Mouse (Mus musculus): ENCODE measurements around the gene Gm20538.

Gm20538 gene

GRCm38 (mm10) chr19:44513921-44514482 is 38.6 kb downstream of the Gm20538 start:
- peaks cover 4% of the 10 kb centered on the region for H3K27me3 ChIP-seq (ENCODE audit: control insufficient read depth, insufficient read depth, low read length, poor library complexity, severe bottlenecking)
- H3K36me3 ChIP-seq (ENCODE audit: control insufficient read depth, insufficient read depth, low read length, poor library complexity, severe bottlenecking) = no peaks in the 10 kb centered on the region
- no peak for DNase-seq (ENCODE audit: low read depth, low spot score)

DNA sequence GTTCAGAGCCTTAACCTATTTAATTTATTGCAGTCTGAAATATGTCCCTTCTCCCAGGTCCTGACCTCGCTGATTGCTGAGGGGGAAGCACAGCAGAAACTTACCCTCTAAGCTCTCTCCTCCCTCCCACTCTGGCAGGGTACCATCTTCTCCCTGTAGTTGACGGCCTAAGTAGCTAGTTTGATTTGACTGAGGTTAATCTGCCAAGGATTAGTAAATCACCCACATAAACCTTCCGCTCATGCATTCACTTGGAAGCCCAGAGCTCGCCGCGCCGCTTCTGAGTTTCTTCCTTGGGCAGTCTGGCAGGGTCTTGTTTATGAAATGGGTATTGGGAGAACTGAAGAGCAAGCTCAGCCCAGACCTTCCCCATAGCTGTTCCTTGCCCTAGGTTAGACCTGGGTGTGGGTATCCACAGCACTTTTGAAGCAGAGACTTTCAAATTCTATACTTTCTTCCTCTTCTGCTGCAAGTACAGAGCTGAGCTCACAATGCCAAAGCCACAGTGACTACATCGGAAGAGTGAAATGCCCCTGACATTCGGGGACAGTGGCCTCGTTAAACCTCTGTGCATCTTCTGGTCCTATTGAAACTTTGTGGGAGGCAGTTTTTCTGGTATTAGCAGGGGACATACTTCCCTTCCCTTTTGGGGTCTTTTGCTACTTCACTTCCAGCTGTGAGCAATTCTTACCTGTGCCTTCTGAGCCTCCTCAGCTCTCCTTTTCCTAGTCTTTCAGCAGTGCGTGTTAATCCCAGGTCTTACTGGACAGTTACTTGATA is 39.4 kb downstream of the Gm20538 start:
- H3K36me3 ChIP-seq (ENCODE audit: control insufficient read depth, insufficient read depth, low read length, poor library complexity, severe bottlenecking) = no peaks in the 10 kb centered on the region
- DNase-seq (ENCODE audit: low read depth, low spot score) = no peak
- H3K27me3 ChIP-seq (ENCODE audit: control insufficient read depth, insufficient read depth, low read length, poor library complexity, severe bottlenecking) = peaks cover 4% of the 10 kb centered on the region

GRCm38 (mm10) chr19:44512601-44513000 is 40.0 kb downstream of the Gm20538 start:
- no peak for DNase-seq (ENCODE audit: low read depth, low spot score)
- no peaks in the 10 kb centered on the region for H3K36me3 ChIP-seq (ENCODE audit: control insufficient read depth, insufficient read depth, low read length, poor library complexity, severe bottlenecking)
- peaks cover 4% of the 10 kb centered on the region for H3K27me3 ChIP-seq (ENCODE audit: control insufficient read depth, insufficient read depth, low read length, poor library complexity, severe bottlenecking)

DNA sequence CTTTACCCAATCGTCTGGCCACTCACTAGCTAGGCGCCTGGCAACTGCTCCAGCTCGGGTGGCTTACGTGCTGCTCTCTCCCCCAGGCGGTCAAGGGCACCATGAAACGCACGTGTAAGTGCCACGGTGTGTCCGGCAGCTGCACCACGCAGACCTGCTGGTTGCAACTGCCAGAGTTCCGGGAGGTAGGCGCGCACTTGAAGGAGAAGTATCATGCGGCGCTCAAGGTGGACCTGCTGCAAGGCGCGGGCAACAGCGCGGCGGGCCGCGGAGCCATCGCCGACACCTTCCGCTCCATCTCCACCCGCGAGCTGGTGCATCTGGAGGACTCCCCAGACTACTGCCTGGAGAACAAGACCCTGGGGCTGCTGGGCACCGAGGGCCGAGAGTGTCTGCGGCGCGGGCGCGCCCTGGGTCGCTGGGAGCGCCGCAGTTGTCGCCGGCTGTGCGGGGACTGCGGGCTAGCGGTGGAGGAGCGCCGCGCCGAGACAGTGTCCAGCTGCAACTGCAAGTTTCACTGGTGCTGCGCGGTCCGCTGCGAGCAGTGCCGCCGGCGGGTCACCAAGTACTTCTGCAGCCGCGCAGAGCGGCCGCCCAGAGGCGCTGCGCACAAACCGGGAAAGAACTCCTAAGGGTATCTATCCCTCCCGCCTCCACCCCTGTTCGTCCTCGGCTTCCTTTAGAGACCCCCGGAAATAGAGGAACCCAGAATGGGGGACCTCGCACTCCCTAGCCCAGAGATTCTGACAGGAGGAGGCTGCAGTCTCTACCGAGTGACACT is 41.0 kb downstream of the Gm20538 start:
- DNase-seq (ENCODE audit: low read depth, low spot score) = peak; percentile 19
- Histone ChIP-seq H3K36me3 (ENCODE audit: control insufficient read depth, insufficient read depth, low read length, poor library complexity, severe bottlenecking) (no peaks in the 10 kb centered on the region), H3K27me3 (ENCODE audit: control insufficient read depth, insufficient read depth, low read length, poor library complexity, severe bottlenecking) (peaks cover 4% of the 10 kb centered on the region)

- peak; percentile 68 for DNase-seq (ENCODE audit: low read depth, low spot score)
- Histone ChIP-seq H3K27me3 (ENCODE audit: control insufficient read depth, insufficient read depth, low read length, poor library complexity, severe bottlenecking) (peaks cover 4% of the 10 kb centered on the region), H3K36me3 (ENCODE audit: control insufficient read depth, insufficient read depth, low read length, poor library complexity, severe bottlenecking) (no peaks in the 10 kb centered on the region)
Observed at GRCm38 (mm10) chr19:44510534-44511175, 42.0 kb downstream of the Gm20538 start.

DNA sequence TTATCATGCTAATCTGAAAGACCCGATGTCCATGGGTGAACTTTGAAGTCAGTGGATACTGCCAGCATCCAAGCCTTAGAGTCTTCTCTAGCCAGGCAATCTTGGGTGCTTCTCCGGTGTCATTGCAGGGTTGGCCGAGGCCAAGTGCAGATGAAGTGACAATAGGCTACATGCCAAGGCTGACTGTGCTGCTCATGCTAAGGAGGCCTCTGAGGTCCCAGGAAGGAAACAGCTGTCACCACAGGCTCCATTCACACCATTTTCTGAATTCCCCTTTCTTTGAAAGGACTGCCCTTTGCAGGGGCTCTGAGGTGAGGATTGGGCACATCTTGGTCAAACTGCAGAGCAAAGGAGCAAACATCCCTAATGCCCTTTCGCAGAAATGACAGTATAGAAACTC is 49.9 kb downstream of the Gm20538 start:
- H3K36me3 ChIP-seq (ENCODE audit: control insufficient read depth, insufficient read depth, low read length, poor library complexity, severe bottlenecking) = no peaks in the 10 kb centered on the region
- no peaks in the 10 kb centered on the region for H3K27me3 ChIP-seq (ENCODE audit: control insufficient read depth, insufficient read depth, low read length, poor library complexity, severe bottlenecking)
- DNase-seq (ENCODE audit: low read depth, low spot score) = no peak

DNA sequence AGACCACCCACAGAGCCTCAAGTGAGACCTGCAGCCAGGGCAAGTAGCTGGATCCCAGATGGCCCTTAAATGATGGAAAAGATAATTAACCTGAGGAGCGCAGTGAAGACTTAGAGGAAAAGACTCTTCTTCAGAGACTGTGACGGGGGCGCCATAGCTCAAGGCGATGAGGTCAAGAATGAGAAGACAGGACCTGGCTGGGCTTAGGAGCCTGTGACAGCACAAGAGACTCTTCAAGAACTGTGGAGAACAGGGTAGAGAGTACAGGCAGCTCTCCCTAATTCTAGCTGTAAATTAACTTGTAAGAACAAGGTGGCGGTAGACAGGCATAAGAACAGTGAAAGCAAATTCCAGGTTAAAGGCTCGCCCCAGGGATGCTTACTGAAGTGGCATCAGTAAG is 50.7 kb downstream of the Gm20538 start:
- DNase-seq (ENCODE audit: low read depth, low spot score) = no peak
- Histone ChIP-seq H3K36me3 (ENCODE audit: control insufficient read depth, insufficient read depth, low read length, poor library complexity, severe bottlenecking) (no peaks in the 10 kb centered on the region), H3K27me3 (ENCODE audit: control insufficient read depth, insufficient read depth, low read length, poor library complexity, severe bottlenecking) (no peaks in the 10 kb centered on the region)

- H3K27me3 ChIP-seq (ENCODE audit: control insufficient read depth, insufficient read depth, low read length, poor library complexity, severe bottlenecking) = no peaks in the 10 kb centered on the region
- DNase-seq (ENCODE audit: low read depth, low spot score) = no peak
- no peaks in the 10 kb centered on the region for H3K36me3 ChIP-seq (ENCODE audit: control insufficient read depth, insufficient read depth, low read length, poor library complexity, severe bottlenecking)
Observed at GRCm38 (mm10) chr19:44500240-44500639, 52.4 kb downstream of the Gm20538 start.

DNA sequence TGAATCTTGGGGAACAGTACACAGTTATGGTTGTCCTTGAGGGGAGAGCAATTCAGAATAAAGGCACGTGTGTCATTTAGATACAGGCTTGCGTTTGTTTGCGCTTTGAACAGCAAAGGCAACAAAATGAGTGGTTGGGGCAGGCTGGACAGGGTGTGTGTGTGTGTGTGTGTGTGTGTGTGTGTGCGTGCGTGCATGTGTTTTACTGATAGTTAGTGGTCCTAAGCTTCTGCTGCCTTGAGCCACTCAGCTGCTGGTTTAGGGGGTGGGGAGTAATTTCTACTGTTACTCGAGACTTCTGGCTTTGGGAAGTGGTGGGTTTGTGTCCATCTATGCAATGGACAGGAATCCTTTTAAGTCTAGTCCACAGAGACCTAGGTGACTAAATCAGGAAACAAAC is 53.7 kb downstream of the Gm20538 start:
- Histone ChIP-seq H3K27me3 (ENCODE audit: control insufficient read depth, insufficient read depth, low read length, poor library complexity, severe bottlenecking) (no peaks in the 10 kb centered on the region), H3K36me3 (ENCODE audit: control insufficient read depth, insufficient read depth, low read length, poor library complexity, severe bottlenecking) (no peaks in the 10 kb centered on the region)
- DNase-seq (ENCODE audit: low read depth, low spot score) = no peak

DNA sequence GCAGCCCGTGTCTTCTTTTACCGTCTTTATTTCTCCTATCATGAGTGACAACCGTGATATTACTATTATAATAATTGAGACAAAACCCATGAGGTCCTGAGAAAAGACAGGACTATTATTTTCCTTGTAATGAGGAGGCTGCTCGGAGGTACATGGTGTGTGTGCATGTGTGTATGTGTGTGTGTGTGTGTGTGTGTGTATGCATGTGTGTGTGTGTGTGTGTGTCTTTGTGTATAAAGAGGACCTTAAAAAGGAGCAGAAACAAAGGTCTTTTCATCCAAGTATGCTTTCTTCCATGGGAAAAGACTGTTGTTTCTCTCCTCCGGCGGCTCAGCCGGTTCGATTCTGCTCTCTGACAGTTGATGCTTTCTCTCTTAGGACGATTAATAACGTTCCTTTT is 55.7 kb downstream of the Gm20538 start:
- DNase-seq (ENCODE audit: low read depth, low spot score) = no peak
- no peaks in the 10 kb centered on the region for H3K27me3 ChIP-seq (ENCODE audit: control insufficient read depth, insufficient read depth, low read length, poor library complexity, severe bottlenecking)
- no peaks in the 10 kb centered on the region for H3K36me3 ChIP-seq (ENCODE audit: control insufficient read depth, insufficient read depth, low read length, poor library complexity, severe bottlenecking)

DNA sequence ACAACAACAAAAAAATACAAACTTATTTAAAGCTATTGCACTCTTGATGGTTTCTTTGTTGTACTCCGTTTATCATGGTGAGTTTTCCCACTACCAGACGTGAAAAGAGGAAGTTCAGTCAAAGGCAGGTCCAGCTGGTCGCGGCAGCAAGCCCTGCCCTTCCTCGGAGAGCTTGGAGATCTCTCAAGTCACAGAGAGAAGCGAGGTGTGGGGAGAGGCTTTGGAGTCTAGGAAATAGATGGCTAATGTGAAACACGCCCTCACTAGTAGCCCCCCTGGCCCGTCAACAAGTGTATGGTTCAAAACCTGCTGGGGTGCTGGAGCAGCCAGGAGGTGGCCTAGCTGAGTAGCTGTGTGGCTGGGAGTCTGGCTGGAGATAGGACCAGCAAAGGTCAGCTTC is 56.1 kb downstream of the Gm20538 start:
- Histone ChIP-seq H3K27me3 (ENCODE audit: control insufficient read depth, insufficient read depth, low read length, poor library complexity, severe bottlenecking) (no peaks in the 10 kb centered on the region), H3K36me3 (ENCODE audit: control insufficient read depth, insufficient read depth, low read length, poor library complexity, severe bottlenecking) (no peaks in the 10 kb centered on the region)
- peak; percentile 23 for DNase-seq (ENCODE audit: low read depth, low spot score)
